Mouse (Mus musculus): ENCODE measurements around the gene Cmpk1. TPM values are rescaled to one million over a fixed set of nuclear protein-coding genes. Genes with fewer than 3 reads are reported as not detected.

The Cmpk1 gene
- polyA plus RNA-seq, 1 experiment from 2014 or later: 95.6 TPM

GRCm38 (mm10) chr4:114917091-114917490, 70.0 kb downstream of the Cmpk1 start:
- no peaks in the 10 kb centered on the region for H3K4me1 ChIP-seq (ENCODE audit: control insufficient read depth, insufficient read depth, low read length)
- no peak overlapping the region for H3K9ac ChIP-seq (replicated peaks; ENCODE audit: low read depth, low read length)
- H3K36me3 ChIP-seq (ENCODE audit: control insufficient read depth, insufficient read depth, low read length): no peaks in the 10 kb centered on the region
- H3K4me2 ChIP-seq (replicated peaks; ENCODE audit: low read depth, low read length): no peak overlapping the region
- no peak for ATAC-seq (ENCODE audit: insufficient number of reproducible peaks, insufficient read depth, low FRiP score, low read depth)
- 45% methylated on average over 2 of the region's 2 CpGs for WGBS
- no peak overlapping the region for H3K27ac ChIP-seq (ENCODE audit: low read length)
- peaks cover 45% of the 10 kb centered on the region for H3K27me3 ChIP-seq (ENCODE audit: control insufficient read depth, insufficient read depth, low read length)
- no peaks in the 10 kb centered on the region for H3K9me3 ChIP-seq (ENCODE audit: control insufficient read depth, low read depth, low read length)
- no peak overlapping the region for H3K4me3 ChIP-seq (ENCODE audit: low read depth, low read length)

DNA sequence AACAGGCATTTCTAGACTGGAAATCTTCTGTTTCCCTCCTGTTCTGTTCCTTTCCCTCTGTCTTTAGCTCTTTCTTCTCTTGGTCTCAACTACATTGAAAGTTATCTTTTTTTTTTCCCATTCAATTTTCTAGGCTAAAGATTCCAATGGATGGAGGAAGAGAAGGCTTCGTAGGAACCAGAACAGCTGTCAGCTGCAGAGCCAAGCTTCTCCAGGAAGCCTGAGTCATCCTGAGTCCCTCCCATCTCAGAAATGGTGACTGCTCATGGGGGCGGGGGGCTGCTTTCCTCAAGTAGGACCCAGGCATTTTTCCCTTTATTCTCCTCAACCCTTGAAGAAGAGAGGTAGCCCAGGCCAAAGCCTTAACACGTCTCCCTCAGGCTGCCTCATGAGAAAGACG, 71.0 kb downstream of the Cmpk1 start:
- Histone ChIP-seq H3K36me3 (ENCODE audit: control insufficient read depth, insufficient read depth, low read length) (no peaks in the 10 kb centered on the region), H3K27ac (ENCODE audit: low read length) (no peak overlapping the region), H3K9me3 (ENCODE audit: control insufficient read depth, low read depth, low read length) (no peaks in the 10 kb centered on the region), H3K4me2 (replicated peaks; ENCODE audit: low read depth, low read length) (no peak overlapping the region), H3K4me3 (ENCODE audit: low read depth, low read length) (no peak overlapping the region), H3K4me1 (ENCODE audit: control insufficient read depth, insufficient read depth, low read length) (no peaks in the 10 kb centered on the region), H3K27me3 (ENCODE audit: control insufficient read depth, insufficient read depth, low read length) (peaks cover 44% of the 10 kb centered on the region), H3K9ac (replicated peaks; ENCODE audit: low read depth, low read length) (no peak overlapping the region)
- ATAC-seq (ENCODE audit: insufficient number of reproducible peaks, insufficient read depth, low FRiP score, low read depth): no peak
- WGBS: 45% methylated on average over 4 of the region's 4 CpGs

GRCm38 (mm10) chr4:114913594-114913962, 73.5 kb downstream of the Cmpk1 start:
- Histone ChIP-seq H3K9me3 (ENCODE audit: control insufficient read depth, low read depth, low read length) (no peaks in the 10 kb centered on the region), H3K4me3 (ENCODE audit: low read depth, low read length) (no peak overlapping the region), H3K4me1 (ENCODE audit: control insufficient read depth, insufficient read depth, low read length) (no peaks in the 10 kb centered on the region), H3K27ac (ENCODE audit: low read length) (no peak overlapping the region), H3K4me2 (replicated peaks; ENCODE audit: low read depth, low read length) (no peak overlapping the region), H3K36me3 (ENCODE audit: control insufficient read depth, insufficient read depth, low read length) (no peaks in the 10 kb centered on the region), H3K9ac (replicated peaks; ENCODE audit: low read depth, low read length) (no peak overlapping the region), H3K27me3 (ENCODE audit: control insufficient read depth, insufficient read depth, low read length) (peaks cover 58% of the 10 kb centered on the region)
- no peak; the same call in 1 of the 2 replicates for ATAC-seq (ENCODE audit: insufficient number of reproducible peaks, insufficient read depth, low FRiP score, low read depth)
- 2% methylated on average over 13 of the region's 13 CpGs for WGBS

- ATAC-seq (ENCODE audit: insufficient number of reproducible peaks, insufficient read depth, low FRiP score, low read depth): no peak
Observed at GRCm38 (mm10) chr4:114912705-114913593, 74.1 kb downstream of the Cmpk1 start.

GRCm38 (mm10) chr4:114909602-114910484, 77.2 kb downstream of the Cmpk1 start:
- no peak overlapping the region for H3K27ac ChIP-seq (ENCODE audit: low read length)
- H3K4me2 ChIP-seq (replicated peaks; ENCODE audit: low read depth, low read length): peak overlapping the region; percentile 73
- peaks cover 9% of the 10 kb centered on the region; the same call in 1 of the 2 replicates for H3K4me1 ChIP-seq (ENCODE audit: control insufficient read depth, insufficient read depth, low read length)
- peaks cover 81% of the 10 kb centered on the region for H3K27me3 ChIP-seq (ENCODE audit: control insufficient read depth, insufficient read depth, low read length)
- no peaks in the 10 kb centered on the region for H3K9me3 ChIP-seq (ENCODE audit: control insufficient read depth, low read depth, low read length)
- H3K36me3 ChIP-seq (ENCODE audit: control insufficient read depth, insufficient read depth, low read length): no peaks in the 10 kb centered on the region
- H3K9ac ChIP-seq (replicated peaks; ENCODE audit: low read depth, low read length): no peak overlapping the region
- 4% methylated on average over 20 of the region's 20 CpGs for WGBS
- H3K4me3 ChIP-seq (ENCODE audit: low read depth, low read length): peak overlapping the region; percentile 38
- no peak for ATAC-seq (ENCODE audit: insufficient number of reproducible peaks, insufficient read depth, low FRiP score, low read depth)

More at GRCm38 (mm10) chr4:114912705-114913593, 74.1 kb downstream of the Cmpk1 start:
- 8% methylated on average over 35 of the region's 35 CpGs for WGBS
- Histone ChIP-seq H3K9ac (replicated peaks; ENCODE audit: low read depth, low read length) (no peak overlapping the region), H3K27ac (ENCODE audit: low read length) (no peak overlapping the region), H3K4me2 (replicated peaks; ENCODE audit: low read depth, low read length) (no peak overlapping the region), H3K9me3 (ENCODE audit: control insufficient read depth, low read depth, low read length) (no peaks in the 10 kb centered on the region), H3K4me1 (ENCODE audit: control insufficient read depth, insufficient read depth, low read length) (peaks cover 5% of the 10 kb centered on the region; the same call in 1 of the 2 replicates), H3K4me3 (ENCODE audit: low read depth, low read length) (no peak overlapping the region), H3K27me3 (ENCODE audit: control insufficient read depth, insufficient read depth, low read length) (peaks cover 65% of the 10 kb centered on the region), H3K36me3 (ENCODE audit: control insufficient read depth, insufficient read depth, low read length) (no peaks in the 10 kb centered on the region)

Other genes with a start within 250 kb of the Cmpk1 start
- not detected in 2 replicates for gene Gm12830, start 165.5 kb downstream of the Cmpk1 start, polyA plus RNA-seq (2014; fragmentation: Nextera tagmentation; extraction: Ambion mirVana)
- not detected in 2 replicates for gene Foxd2, start 78.4 kb downstream of the Cmpk1 start, polyA plus RNA-seq (2014; fragmentation: Nextera tagmentation; extraction: Ambion mirVana)
- not detected in 2 replicates for gene Foxe3, start 61.2 kb downstream of the Cmpk1 start, polyA plus RNA-seq (2014; fragmentation: Nextera tagmentation; extraction: Ambion mirVana)
- 16.2 and 21.9 TPM in 2 replicates for gene Stil, start 12.9 kb upstream of the Cmpk1 start, polyA plus RNA-seq (2014; fragmentation: Nextera tagmentation; extraction: Ambion mirVana)
- gene Tal1, start 69.2 kb upstream of the Cmpk1 start, polyA plus RNA-seq (2014; fragmentation: Nextera tagmentation; extraction: Ambion mirVana): 0.55 and 0.97 TPM in 2 replicates
- 42.3 and 43.8 TPM in 2 replicates for gene Pdzk1ip1, start 101.5 kb upstream of the Cmpk1 start, polyA plus RNA-seq (2014; fragmentation: Nextera tagmentation; extraction: Ambion mirVana)
- gene Cyp4x1, start 147.0 kb upstream of the Cmpk1 start, polyA plus RNA-seq (2014; fragmentation: Nextera tagmentation; extraction: Ambion mirVana): 0.54 and 1.4 TPM in 2 replicates

Data from stomach, embryonic 14.5 days (tissue).